Mouse (Mus musculus): ENCODE measurements around the gene Cryga. TPM values are rescaled to one million over a fixed set of nuclear protein-coding genes. Genes with fewer than 3 reads are reported as not detected.

Cryga gene
- polyA plus RNA-seq, 1 experiment: not detected

GRCm38 (mm10) chr1:65109756-65110435 lies 6.7 kb upstream of the Cryga start:
- no peak overlapping the region for H3K27ac ChIP-seq (ENCODE audit: control insufficient read depth, insufficient read depth, low read depth, low read length, poor library complexity)
- TF ChIP-seq CTCF (IDR thresholded peaks at IDR 0.05; ENCODE audit: control insufficient read depth, insufficient read depth, low read length) (no peak), POLR2A (IDR thresholded peaks at IDR 0.05; ENCODE audit: borderline replicate concordance, control insufficient read depth, low read depth, low read length) (no peak)
- 74% methylated on average over 25 of the region's 25 CpGs for WGBS

GRCm38 (mm10) chr1:65109196-65109595 lies 6.0 kb upstream of the Cryga start:
- 72% methylated on average over 8 of the region's 8 CpGs for WGBS
- H3K4me3 ChIP-seq (replicated peaks; ENCODE audit: control insufficient read depth, low read depth, low read length): no peak overlapping the region
- no peak overlapping the region for H3K27ac ChIP-seq (ENCODE audit: control insufficient read depth, insufficient read depth, low read depth, low read length, poor library complexity)
- peaks cover 3% of the 10 kb centered on the region; the same call in 1 of the 2 replicates for H3K4me1 ChIP-seq (ENCODE audit: control insufficient read depth, insufficient read depth, low read length)
- TF ChIP-seq POLR2A (IDR thresholded peaks at IDR 0.05; ENCODE audit: borderline replicate concordance, control insufficient read depth, low read depth, low read length): no peak
- no peak for TF ChIP-seq CTCF (IDR thresholded peaks at IDR 0.05; ENCODE audit: control insufficient read depth, insufficient read depth, low read length)

More at GRCm38 (mm10) chr1:65109756-65110435, 6.7 kb upstream of the Cryga start:
- H3K4me3 ChIP-seq (replicated peaks; ENCODE audit: control insufficient read depth, low read depth, low read length): no peak overlapping the region
- H3K4me1 ChIP-seq (ENCODE audit: control insufficient read depth, insufficient read depth, low read length): peaks cover 4% of the 10 kb centered on the region; the same call in 1 of the 2 replicates

- H3K4me3 ChIP-seq (replicated peaks; ENCODE audit: control insufficient read depth, low read depth, low read length): peak overlapping the region; percentile 13
- no peaks in the 10 kb centered on the region; the same call in 1 of the 2 replicates for H3K4me1 ChIP-seq (ENCODE audit: control insufficient read depth, insufficient read depth, low read length)
- H3K27ac ChIP-seq (ENCODE audit: control insufficient read depth, insufficient read depth, low read depth, low read length, poor library complexity): no peak overlapping the region
- TF ChIP-seq POLR2A (IDR thresholded peaks at IDR 0.05; ENCODE audit: borderline replicate concordance, control insufficient read depth, low read depth, low read length) (no peak), CTCF (IDR thresholded peaks at IDR 0.05; ENCODE audit: control insufficient read depth, insufficient read depth, low read length) (no peak)
- WGBS: 34% methylated on average over 10 of the region's 10 CpGs
These were observed 4.6 kb upstream of the Cryga start for GRCm38 (mm10) chr1:65107654-65108279.

- 59% methylated on average over 3 of the region's 3 CpGs for WGBS
- H3K27ac ChIP-seq (ENCODE audit: control insufficient read depth, insufficient read depth, low read depth, low read length, poor library complexity): no peak overlapping the region
- TF ChIP-seq CTCF (IDR thresholded peaks at IDR 0.05; ENCODE audit: control insufficient read depth, insufficient read depth, low read length) (no peak), POLR2A (IDR thresholded peaks at IDR 0.05; ENCODE audit: borderline replicate concordance, control insufficient read depth, low read depth, low read length) (no peak)
- no peaks in the 10 kb centered on the region; the same call in 1 of the 2 replicates for H3K4me1 ChIP-seq (ENCODE audit: control insufficient read depth, insufficient read depth, low read length)
- no peak overlapping the region for H3K4me3 ChIP-seq (replicated peaks; ENCODE audit: control insufficient read depth, low read depth, low read length)
These were observed 6.2 kb downstream of the Cryga start for GRCm38 (mm10) chr1:65096953-65097352.

GRCm38 (mm10) chr1:65091566-65091965 lies 11.6 kb downstream of the Cryga start:
- Histone ChIP-seq H3K4me3 (replicated peaks; ENCODE audit: control insufficient read depth, low read depth, low read length) (no peak overlapping the region), H3K4me1 (ENCODE audit: control insufficient read depth, insufficient read depth, low read length) (peaks cover 2% of the 10 kb centered on the region; the same call in 1 of the 2 replicates), H3K27ac (ENCODE audit: control insufficient read depth, insufficient read depth, low read depth, low read length, poor library complexity) (no peak overlapping the region)
- WGBS: 75% methylated on average over 3 of the region's 3 CpGs
- TF ChIP-seq CTCF (IDR thresholded peaks at IDR 0.05; ENCODE audit: control insufficient read depth, insufficient read depth, low read length): no peak
- TF ChIP-seq POLR2A (IDR thresholded peaks at IDR 0.05; ENCODE audit: borderline replicate concordance, control insufficient read depth, low read depth, low read length): no peak

GRCm38 (mm10) chr1:65090370-65090769 lies 12.8 kb downstream of the Cryga start:
- Histone ChIP-seq H3K4me1 (ENCODE audit: control insufficient read depth, insufficient read depth, low read length) (peaks cover 2% of the 10 kb centered on the region; the same call in 1 of the 2 replicates), H3K27ac (ENCODE audit: control insufficient read depth, insufficient read depth, low read depth, low read length, poor library complexity) (no peak overlapping the region), H3K4me3 (replicated peaks; ENCODE audit: control insufficient read depth, low read depth, low read length) (no peak overlapping the region)
- no peak for TF ChIP-seq CTCF (IDR thresholded peaks at IDR 0.05; ENCODE audit: control insufficient read depth, insufficient read depth, low read length)
- no peak for TF ChIP-seq POLR2A (IDR thresholded peaks at IDR 0.05; ENCODE audit: borderline replicate concordance, control insufficient read depth, low read depth, low read length)
- WGBS: 6% methylated on average over 2 of the region's 2 CpGs

- Histone ChIP-seq H3K27ac (ENCODE audit: control insufficient read depth, insufficient read depth, low read depth, low read length, poor library complexity) (peak overlapping the region; percentile 66), H3K4me1 (ENCODE audit: control insufficient read depth, insufficient read depth, low read length) (peaks cover 2% of the 10 kb centered on the region; the same call in 1 of the 2 replicates), H3K4me3 (replicated peaks; ENCODE audit: control insufficient read depth, low read depth, low read length) (no peak overlapping the region)
- TF ChIP-seq CTCF (IDR thresholded peaks at IDR 0.05; ENCODE audit: control insufficient read depth, insufficient read depth, low read length): peak; percentile 66
- no peak for TF ChIP-seq POLR2A (IDR thresholded peaks at IDR 0.05; ENCODE audit: borderline replicate concordance, control insufficient read depth, low read depth, low read length)
- WGBS: 35% methylated on average over 6 of the region's 6 CpGs
These were observed 14.4 kb downstream of the Cryga start for GRCm38 (mm10) chr1:65088567-65089356.

- H3K4me1 ChIP-seq (ENCODE audit: control insufficient read depth, insufficient read depth, low read length): no peaks in the 10 kb centered on the region
- H3K4me3 ChIP-seq (replicated peaks; ENCODE audit: control insufficient read depth, low read depth, low read length): no peak within 1 kb of the TSS
- no peak within 1 kb of the TSS for H3K27ac ChIP-seq (ENCODE audit: control insufficient read depth, insufficient read depth, low read depth, low read length, poor library complexity)
- WGBS: 52% methylated on average over 7 of the region's 7 CpGs
- no peak for TF ChIP-seq POLR2A (IDR thresholded peaks at IDR 0.05; ENCODE audit: borderline replicate concordance, control insufficient read depth, low read depth, low read length)
- no peak for TF ChIP-seq CTCF (IDR thresholded peaks at IDR 0.05; ENCODE audit: control insufficient read depth, insufficient read depth, low read length)
These were observed 21.0 kb downstream of the Cryga start, which contains the start of gene Crygb for GRCm38 (mm10) chr1:65082188-65082587. Gene Crygb (minus strand): TSS chr1:65082288.
